Mouse (Mus musculus) stomach, embryonic 14.5 days (tissue): Measurements from ENCODE around the gene Fbxo41. TPM values are rescaled to one million over a fixed set of nuclear protein-coding genes. Genes with fewer than 3 reads are reported as not detected.

Experiments used
- ATAC-seq: fragments of 200-750 bp; cut with Nextera tagmentation; 2 replicates; pipeline ENCODE4 v1.8.0; 2017; ENCODE audit warnings: low read depth, moderate TSS enrichment; ENCODE audit not compliant: insufficient number of reproducible peaks, insufficient read depth, low FRiP score
- H3K27ac ChIP-seq: fragments of 300-500 bp; sonication (generic); 2 replicates; pipeline ENCODE4 v1.5.1; 2014; ENCODE audit warnings: mild to moderate bottlenecking, low read length, moderate library complexity, mixed read lengths
- H3K27me3 ChIP-seq: fragments of 300-500 bp; sonication (generic); 2 replicates; pipeline ENCODE4 v1.6.1; 2014; ENCODE audit warnings: low read length, control low read depth, mixed read lengths; ENCODE audit not compliant: control insufficient read depth, insufficient read depth
- H3K36me3 ChIP-seq: fragments of 300-500 bp; sonication (generic); 2 replicates; pipeline ENCODE4 v1.6.1; 2014; ENCODE audit warnings: mild to moderate bottlenecking, control low read depth, low read length, moderate library complexity, mixed read lengths; ENCODE audit not compliant: control insufficient read depth, insufficient read depth
- H3K4me1 ChIP-seq: fragments of 300-500 bp; sonication (generic); 2 replicates; pipeline ENCODE4 v1.6.1; 2014; ENCODE audit warnings: low read length, control low read depth, mixed read lengths; ENCODE audit not compliant: control insufficient read depth, insufficient read depth
- H3K4me2 ChIP-seq: fragments of 300-500 bp; sonication (generic); replicated peaks from 2 replicates; pipeline ENCODE4 v1.6.1; 2014; ENCODE audit warnings: low read depth, low read length, control low read depth
- H3K4me3 ChIP-seq: fragments of 300-500 bp; sonication (generic); 2 replicates; pipeline ENCODE4 v1.5.1; 2014; ENCODE audit warnings: low read depth, low read length, control low read depth
- H3K9ac ChIP-seq: fragments of 300-500 bp; sonication (generic); replicated peaks from 2 replicates; pipeline ENCODE4 v1.6.1; 2014; ENCODE audit warnings: low read depth, mild to moderate bottlenecking, control low read depth, low read length, moderate library complexity, mixed read lengths
- H3K9me3 ChIP-seq: fragments of 300-500 bp; sonication (generic); 2 replicates; pipeline ENCODE4 v1.6.1; 2016; ENCODE audit warnings: low read depth, low read length, control low read depth; ENCODE audit not compliant: control insufficient read depth
- WGBS: fragments of 180-500 bp; shearing (Covaris S2); extraction: QIAGEN DNeasy Blood & Tissue Kit; methylation state at CpG from one replicate; pipeline ENCODE4 v1.1.7; 2014; 5-methylcytosine and 5-hydroxymethylcytosine counted together
- polyA plus RNA-seq: library from polyadenylated mRNA; unstranded; fragments of >200 nt; fragmentation: Nextera tagmentation; extraction: Ambion mirVana; gene quantifications from 2 replicates; pipeline ENCODE4 v1.2.1, GENCODE M21; 2014

Gene Fbxo41
- polyA plus RNA-seq, 1 experiment from 2014 or later, result 0.42 TPM

DNA sequence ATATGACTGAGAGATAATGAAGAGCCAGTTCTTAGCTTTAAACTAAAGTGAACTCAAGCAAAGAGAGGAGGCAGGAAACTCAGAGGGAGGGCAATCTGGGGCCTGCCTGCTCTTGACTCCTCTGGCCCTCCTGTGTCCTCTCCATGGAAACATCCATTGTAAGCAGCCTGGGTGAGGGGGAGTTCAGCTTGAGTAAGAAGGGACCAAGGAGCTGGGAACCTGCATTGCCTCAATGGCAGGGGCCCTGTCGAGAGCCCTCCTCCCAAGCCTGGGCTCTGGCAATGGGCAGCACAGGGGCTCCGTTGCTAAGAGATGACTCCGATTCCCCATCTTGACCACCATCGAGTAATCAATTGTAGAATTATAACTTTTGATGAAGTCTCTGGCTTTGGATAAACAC is 14.3 kb downstream of the Fbxo41 start:
- 84% methylated on average over 4 of the region's 4 CpGs for WGBS
- H3K4me3 ChIP-seq, result no peak overlapping the region
- H3K27me3 ChIP-seq, result peaks cover 28% of the 10 kb centered on the region
- ATAC-seq, result no peak
- no peak overlapping the region for H3K27ac ChIP-seq
- no peaks in the 10 kb centered on the region for H3K4me1 ChIP-seq
- H3K9ac ChIP-seq, result no peak overlapping the region
- H3K36me3 ChIP-seq, result no peaks in the 10 kb centered on the region
- H3K9me3 ChIP-seq, result no peaks in the 10 kb centered on the region
- no peak overlapping the region for H3K4me2 ChIP-seq

DNA sequence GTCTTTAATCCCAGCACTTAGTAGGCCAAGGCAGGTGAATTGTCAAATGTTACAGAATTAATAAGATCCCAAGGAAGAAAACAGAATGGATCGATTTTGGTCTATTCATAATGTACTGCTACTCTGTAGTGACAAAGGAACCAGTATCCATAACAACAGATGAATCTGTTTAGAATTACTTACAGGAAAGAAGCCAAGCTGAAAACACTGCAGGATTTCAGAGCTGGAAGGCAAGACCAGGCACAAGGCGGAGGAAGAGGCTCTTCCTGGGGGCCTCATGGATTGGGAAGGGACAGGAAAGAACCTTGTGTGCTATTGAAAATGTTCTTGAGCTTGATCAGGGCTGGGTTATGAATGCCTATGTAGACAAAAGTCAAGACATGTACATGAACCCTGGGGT is 17.1 kb downstream of the Fbxo41 start:
- H3K27me3 ChIP-seq, result peaks cover 31% of the 10 kb centered on the region
- no peak for ATAC-seq
- H3K4me2 ChIP-seq, result no peak overlapping the region
- no peak overlapping the region for H3K4me3 ChIP-seq
- 89% methylated on average over 2 of the region's 2 CpGs for WGBS
- H3K4me1 ChIP-seq, result no peaks in the 10 kb centered on the region
- H3K9ac ChIP-seq, result no peak overlapping the region
- no peak overlapping the region for H3K27ac ChIP-seq
- H3K36me3 ChIP-seq, result no peaks in the 10 kb centered on the region
- no peaks in the 10 kb centered on the region for H3K9me3 ChIP-seq

DNA sequence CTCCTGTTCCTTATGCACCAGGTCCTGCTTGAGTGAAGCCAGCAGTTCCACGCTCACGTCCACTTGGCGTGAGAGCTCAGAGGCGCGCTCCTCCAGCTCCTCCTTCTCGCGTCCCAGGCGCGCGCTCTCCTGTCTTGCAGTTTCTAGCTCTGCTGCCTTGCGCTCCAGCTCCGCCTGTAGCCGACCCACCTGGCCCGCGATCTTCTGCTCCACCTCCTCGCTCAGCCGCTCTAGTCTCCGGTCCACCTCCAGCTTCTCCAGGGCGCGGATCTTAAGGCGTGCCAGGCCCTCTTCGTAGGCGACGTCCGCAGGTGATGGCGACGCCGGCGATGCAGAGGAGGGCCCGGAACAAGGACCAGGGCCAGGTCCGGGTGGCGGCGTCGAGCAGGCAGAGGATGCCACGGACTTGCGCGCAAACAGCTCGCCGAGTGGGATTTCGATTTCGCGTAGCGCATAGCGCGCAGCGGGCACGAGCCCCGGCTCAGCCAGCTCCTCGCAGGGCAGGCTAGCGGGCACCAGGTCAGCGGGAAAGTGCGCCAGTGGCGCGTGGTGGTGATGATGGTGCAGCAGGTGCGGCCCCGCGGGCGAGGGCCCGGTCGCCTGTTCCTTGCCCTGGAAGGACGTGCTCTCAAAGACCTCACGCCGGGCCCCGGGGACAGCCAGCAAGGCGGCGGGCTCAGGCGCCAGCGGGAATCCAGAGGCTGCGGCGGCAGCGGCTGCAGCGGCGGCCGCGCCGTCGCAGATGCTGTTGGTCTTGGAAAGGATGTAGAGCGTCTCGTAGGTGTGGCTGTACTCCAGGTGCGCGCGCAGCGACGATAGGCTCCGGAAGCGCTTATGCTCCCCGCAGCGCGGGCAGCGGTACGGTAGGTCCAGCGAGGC is 18.7 kb downstream of the Fbxo41 start:
- no peak for ATAC-seq
- no peaks in the 10 kb centered on the region for H3K36me3 ChIP-seq
- H3K27ac ChIP-seq, result no peak overlapping the region
- no peaks in the 10 kb centered on the region for H3K9me3 ChIP-seq
- no peak overlapping the region for H3K9ac ChIP-seq
- H3K4me3 ChIP-seq, result peak overlapping the region; percentile 27
- H3K4me2 ChIP-seq, result peak overlapping the region; percentile 45
- WGBS, result 2% methylated on average over 88 of the region's 92 CpGs
- H3K27me3 ChIP-seq, result peaks cover 31% of the 10 kb centered on the region
- H3K4me1 ChIP-seq, result no peaks in the 10 kb centered on the region

DNA sequence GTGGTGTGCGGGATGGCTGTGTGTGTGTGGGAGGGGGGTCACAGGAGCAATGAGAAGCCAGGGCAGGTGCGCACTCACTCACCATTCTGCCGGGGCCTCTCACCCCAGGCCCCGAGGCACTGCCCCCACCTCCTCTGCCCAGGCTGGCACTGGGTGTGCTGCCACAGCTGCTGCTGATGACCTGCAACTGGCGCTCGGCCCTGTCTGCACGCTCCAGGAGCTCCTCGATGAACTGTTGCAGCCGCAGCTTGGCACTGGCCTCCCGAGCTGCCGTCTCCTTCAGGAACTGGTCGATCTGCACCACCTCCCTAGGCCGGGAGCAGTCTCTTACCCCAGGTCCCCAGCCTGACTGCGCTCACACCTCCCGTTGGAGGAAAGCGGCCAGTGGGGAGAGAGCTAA is 22.1 kb downstream of the Fbxo41 start:
- Histone ChIP-seq H3K36me3 (no peaks in the 10 kb centered on the region), H3K4me2 (no peak overlapping the region), H3K9me3 (no peaks in the 10 kb centered on the region), H3K4me1 (no peaks in the 10 kb centered on the region), H3K27me3 (peaks cover 22% of the 10 kb centered on the region), H3K27ac (no peak overlapping the region), H3K9ac (no peak overlapping the region), H3K4me3 (no peak overlapping the region)
- 75% methylated on average over 16 of the region's 16 CpGs for WGBS
- ATAC-seq, result no peak

DNA sequence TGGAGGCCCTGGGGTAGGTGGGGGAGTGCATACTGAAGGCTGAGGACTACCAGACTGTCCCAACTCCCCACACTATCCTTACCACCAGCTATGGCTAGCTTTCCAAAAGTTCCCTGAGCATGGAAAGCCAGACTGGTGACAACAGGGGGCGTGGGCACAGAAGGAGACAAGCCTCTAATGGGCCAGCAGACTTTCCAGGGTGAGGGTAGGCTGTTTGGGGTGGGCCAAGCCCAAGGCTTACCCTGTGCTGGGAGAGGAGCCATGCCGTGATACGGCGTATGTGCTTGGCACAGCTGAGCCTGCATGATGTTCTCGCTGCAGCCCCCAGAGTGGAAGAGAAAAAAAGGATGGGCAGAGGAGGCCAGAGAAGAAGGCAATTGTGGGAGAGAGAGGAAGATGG is 22.8 kb downstream of the Fbxo41 start:
- ATAC-seq, result no peak
- no peak overlapping the region for H3K4me3 ChIP-seq
- peaks cover 17% of the 10 kb centered on the region for H3K27me3 ChIP-seq
- no peaks in the 10 kb centered on the region for H3K36me3 ChIP-seq
- no peak overlapping the region for H3K9ac ChIP-seq
- no peaks in the 10 kb centered on the region for H3K9me3 ChIP-seq
- no peak overlapping the region for H3K27ac ChIP-seq
- 89% methylated on average over 5 of the region's 5 CpGs for WGBS
- H3K4me1 ChIP-seq, result no peaks in the 10 kb centered on the region
- H3K4me2 ChIP-seq, result no peak overlapping the region

DNA sequence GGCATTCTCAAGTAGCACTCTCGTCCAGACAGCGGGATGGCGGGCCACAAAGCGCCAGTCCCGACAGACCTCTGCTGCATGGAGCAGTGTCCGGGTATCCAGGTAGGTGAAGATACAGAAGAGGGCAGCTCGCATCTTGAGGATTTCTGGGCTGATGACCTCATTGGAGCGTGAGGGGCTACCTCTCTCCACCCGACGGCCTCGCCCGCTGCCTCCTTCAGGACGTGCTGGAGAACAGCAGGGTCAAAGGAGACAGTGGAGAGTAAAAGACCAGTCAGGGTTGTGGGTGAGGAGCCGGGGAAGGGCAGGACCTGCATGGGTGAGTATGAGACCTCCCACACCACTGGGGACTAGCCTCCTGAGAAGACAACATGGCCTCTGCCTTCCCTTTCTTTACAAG is 24.4 kb downstream of the Fbxo41 start:
- Histone ChIP-seq H3K9ac (no peak overlapping the region), H3K27me3 (peaks cover 3% of the 10 kb centered on the region; the same call in 1 of the 2 replicates), H3K36me3 (no peaks in the 10 kb centered on the region), H3K4me1 (no peaks in the 10 kb centered on the region), H3K4me3 (no peak overlapping the region), H3K27ac (no peak overlapping the region), H3K9me3 (no peaks in the 10 kb centered on the region), H3K4me2 (no peak overlapping the region)
- no peak for ATAC-seq
- WGBS, result 47% methylated on average over 14 of the region's 14 CpGs

DNA sequence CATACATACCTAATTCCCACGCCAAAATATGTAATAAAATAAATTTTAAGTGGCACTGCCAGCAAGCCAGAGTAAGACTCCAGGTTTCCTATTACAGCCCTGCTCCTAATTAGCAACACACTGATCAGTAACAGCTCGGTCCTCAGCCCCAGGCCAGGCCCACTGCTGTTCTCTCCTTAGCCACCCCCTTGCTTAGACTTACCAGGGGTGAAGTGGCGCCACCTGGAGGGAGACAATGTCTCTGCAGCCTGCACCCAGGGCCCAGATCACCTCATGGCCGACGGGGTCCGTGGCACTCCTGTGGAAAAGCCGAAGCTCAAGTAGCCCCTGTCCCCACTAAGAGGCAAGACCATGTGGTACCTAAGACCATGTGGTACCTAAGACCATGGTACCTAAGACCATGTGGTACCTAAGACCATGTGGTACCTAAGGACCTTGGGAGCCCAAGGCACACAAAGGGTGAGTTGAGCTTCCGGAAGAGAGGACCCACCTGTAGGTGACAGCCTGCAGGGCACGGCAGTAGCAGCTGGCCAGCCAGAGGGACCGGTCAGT is 25.4 kb downstream of the Fbxo41 start:
- ATAC-seq, result no peak
- no peaks in the 10 kb centered on the region for H3K9me3 ChIP-seq
- H3K27ac ChIP-seq, result no peak overlapping the region
- H3K9ac ChIP-seq, result no peak overlapping the region
- no peaks in the 10 kb centered on the region for H3K4me1 ChIP-seq
- 37% methylated on average over 10 of the region's 10 CpGs for WGBS
- no peaks in the 10 kb centered on the region for H3K36me3 ChIP-seq
- H3K4me2 ChIP-seq, result no peak overlapping the region
- H3K4me3 ChIP-seq, result no peak overlapping the region
- no peaks in the 10 kb centered on the region; the same call in 1 of the 2 replicates for H3K27me3 ChIP-seq

DNA sequence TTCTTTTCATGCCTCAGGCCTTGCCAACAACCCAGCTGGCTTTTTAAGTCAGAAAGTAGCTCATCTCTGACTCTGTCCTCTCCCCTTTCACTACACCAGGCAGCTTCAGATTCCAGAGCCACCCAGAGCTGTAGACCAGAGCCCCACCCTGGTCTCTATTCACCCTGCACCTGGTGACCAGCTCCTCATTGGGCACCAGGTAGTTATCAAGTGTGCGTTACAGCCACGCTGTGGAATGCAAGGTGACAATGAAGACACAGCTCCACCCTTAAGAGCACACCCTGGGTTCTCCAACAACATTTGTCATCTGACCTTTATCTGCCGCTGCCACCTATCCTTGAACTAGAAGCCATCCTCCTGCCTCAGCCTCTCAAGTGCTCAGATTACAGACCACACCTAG is 27.2 kb downstream of the Fbxo41 start:
- H3K9ac ChIP-seq, result no peak overlapping the region
- H3K4me2 ChIP-seq, result no peak overlapping the region
- WGBS, result 73% methylated on average over 3 of the region's 3 CpGs
- H3K27me3 ChIP-seq, result no peaks in the 10 kb centered on the region
- H3K27ac ChIP-seq, result no peak overlapping the region
- H3K36me3 ChIP-seq, result no peaks in the 10 kb centered on the region
- no peaks in the 10 kb centered on the region for H3K4me1 ChIP-seq
- no peak for ATAC-seq
- no peak overlapping the region for H3K4me3 ChIP-seq
- no peaks in the 10 kb centered on the region for H3K9me3 ChIP-seq
